27 mouse cellular contexts compared by ENCODE assay signal in genomic region chr11:119816798-119817361, GRCm38 (mm10).
DNase-seq lines count a peak whose midpoint lies in the region; ATAC-seq and TF ChIP-seq lines count a peak whose summit lies in the region.
"Had no signal": no experiment of that assay in that cellular context is flagged by ENCODE, and none has a peak within 500 bp of the region (broad histone marks: within the 10 kb centered on the region; RNA-seq: fewer than 3 reads in every experiment).

No protein-coding gene starts in this region.

- 38% methylated on average over 14 of the region's 14 CpGs for WGBS in heart, embryonic 11.5 days (ENCODE audit: insufficient replicate concordance)
- 73% methylated on average over 14 of the region's 14 CpGs for WGBS in lung, postnatal 0 days

- H3K9ac ChIP-seq in heart, embryonic 11.5 days (ENCODE audit: low read depth, low read length), result no peak overlapping the region
- no peak overlapping the region for H3K9ac ChIP-seq in lung, postnatal 0 days (replicated peaks; ENCODE audit: low read depth)
- H3K9ac ChIP-seq: embryonic facial prominence, embryonic 12.5 days; intestine, embryonic 15.5 days; limb, embryonic 12.5 days; liver, embryonic 12.5 days; neural tube, embryonic 15.5 days had no signal

- TF ChIP-seq POLR2A in myocyte (IDR thresholded peaks at IDR 0.05; ENCODE audit: insufficient read length, low read depth), result peak; percentile 16

- 0 out of 2 replicates have a peak overlapping the region, but pooled peaks have one; percentile 17 for H3K27ac ChIP-seq in heart, embryonic 11.5 days (ENCODE audit: low read depth, low read length)
- H3K27ac ChIP-seq in lung, postnatal 0 days (ENCODE audit: low read length), result peak overlapping the region; percentile 38; the same call in 1 of the 2 replicates
- H3K27ac ChIP-seq: embryonic facial prominence, embryonic 12.5 days; heart, adult 2 months; hindbrain, embryonic 10.5 days; intestine, embryonic 15.5 days; limb, embryonic 12.5 days; neural tube, embryonic 15.5 days; stomach, postnatal 0 days had no signal

- DNase-seq in heart, postnatal 4 days, result no peak
- no peak for DNase-seq in lung, postnatal 0 days (ENCODE audit: low spot score)
- no peak for DNase-seq in lung, postnatal 36 days
- DNase-seq in Muller cell, postnatal 12 days (ENCODE audit: inconsistent ontology term), result peak; percentile 48
- DNase-seq: adrenal gland, postnatal 25 days; cerebellum, adult 9-11 months; gastrocnemius, postnatal 25 days; heart, adult 2 months; kidney, postnatal 25 days; lung, postnatal 14 days; right cerebral cortex, postnatal 14 days; thymus, adult 2 months; thymus, postnatal 4 days had no signal

- H3ac ChIP-seq in myocyte (ENCODE audit: control insufficient read depth, insufficient read length), result no peak overlapping the region

- peaks cover 22% of the 10 kb centered on the region for H3K4me1 ChIP-seq in heart, embryonic 11.5 days (ENCODE audit: control insufficient read depth, insufficient read depth, low read length)
- H3K4me1 ChIP-seq in lung, postnatal 0 days (ENCODE audit: insufficient read depth, low read depth, low read length), result no peaks in the 10 kb centered on the region
- H3K4me1 ChIP-seq: embryonic facial prominence, embryonic 12.5 days; intestine, embryonic 15.5 days had no signal

- H3K9me3 ChIP-seq in heart, embryonic 11.5 days (replicated peaks; ENCODE audit: control insufficient read depth, low read length), result no peaks in the 10 kb centered on the region
- H3K9me3 ChIP-seq in lung, postnatal 0 days (ENCODE audit: low read length), result no peaks in the 10 kb centered on the region
- H3K9me3 ChIP-seq: embryonic facial prominence, embryonic 12.5 days; hindbrain, embryonic 10.5 days; intestine, embryonic 15.5 days; limb, embryonic 12.5 days; liver, embryonic 12.5 days; neural tube, embryonic 15.5 days had no signal

- H3K36me3 ChIP-seq in heart, embryonic 11.5 days (ENCODE audit: control insufficient read depth, insufficient read depth, low read length), result no peaks in the 10 kb centered on the region; the same call in 1 of the 2 replicates
- H3K36me3 ChIP-seq in lung, postnatal 0 days (ENCODE audit: insufficient read depth, low read length), result peaks cover 22% of the 10 kb centered on the region
- H3K36me3 ChIP-seq in myocyte (ENCODE audit: control insufficient read depth, insufficient read depth), result peaks cover 14% of the 10 kb centered on the region

- no peak for TF ChIP-seq EP300 in lung, postnatal 0 days (IDR thresholded peaks at IDR 0.05)

- no peaks in the 10 kb centered on the region for H3K79me2 ChIP-seq in myocyte (ENCODE audit: control insufficient read depth, insufficient read depth)

- H3K4me2 ChIP-seq in heart, embryonic 11.5 days, result no peak overlapping the region
- H3K4me2 ChIP-seq in lung, postnatal 0 days (replicated peaks; ENCODE audit: low read depth, low read length), result no peak overlapping the region
- peak overlapping the region; percentile 59 for H3K4me2 ChIP-seq in myocyte (ENCODE audit: low read depth)
- H3K4me2 ChIP-seq: embryonic facial prominence, embryonic 12.5 days; intestine, embryonic 15.5 days; limb, embryonic 12.5 days; liver, embryonic 12.5 days; neural tube, embryonic 15.5 days had no signal

- ATAC-seq in heart, embryonic 11.5 days (replicated peaks; ENCODE audit: insufficient number of reproducible peaks, low FRiP score, low TSS enrichment), result peak; percentile 55; the same call in 1 of the 2 replicates
- ATAC-seq in lung, postnatal 0 days, result no peak
- no peak for ATAC-seq in megakaryocyte-erythroid progenitor cell, adult 5-6 weeks (replicated peaks; ENCODE audit: low FRiP score, low TSS enrichment, poor library complexity, severe bottlenecking)
- ATAC-seq: hindbrain, embryonic 16.5 days; intestine, embryonic 15.5 days; midbrain, embryonic 16.5 days had no signal

- no peaks in the 10 kb centered on the region for H3K27me3 ChIP-seq in heart, embryonic 11.5 days (ENCODE audit: control insufficient read depth, insufficient read depth, low read length)
- no peaks in the 10 kb centered on the region for H3K27me3 ChIP-seq in lung, postnatal 0 days (replicated peaks; ENCODE audit: insufficient read depth, low read length)
- H3K27me3 ChIP-seq in myocyte (ENCODE audit: control insufficient read depth, insufficient read depth, insufficient read length), result no peaks in the 10 kb centered on the region
- H3K27me3 ChIP-seq: embryonic facial prominence, embryonic 12.5 days; intestine, embryonic 15.5 days; limb, embryonic 12.5 days; liver, embryonic 12.5 days; neural tube, embryonic 15.5 days had no signal

- H3K4me3 ChIP-seq in heart, embryonic 11.5 days (ENCODE audit: low read depth, low read length), result no peak overlapping the region
- H3K4me3 ChIP-seq in lung, postnatal 0 days (ENCODE audit: low read depth, low read length), result no peak overlapping the region
- H3K4me3 ChIP-seq in myocyte, result no peak overlapping the region
- H3K4me3 ChIP-seq: embryonic facial prominence, embryonic 12.5 days; erythroblast, embryonic 14.5 days; heart, adult 2 months; hindbrain, embryonic 10.5 days; intestine, embryonic 15.5 days; limb, embryonic 12.5 days; liver, embryonic 12.5 days; megakaryocyte, embryonic 14.5 days; neural tube, embryonic 15.5 days had no signal

- TF ChIP-seq CTCF in lung, postnatal 0 days (IDR thresholded peaks at IDR 0.05), result no peak

TF ChIP-seq in myocyte, 11 proteins besides CTCF, POLR2A, EP300 and RAD21:
- peak; percentile 96 for TF ChIP-seq TCF12 (IDR thresholded peaks at IDR 0.05; ENCODE audit: insufficient read depth, poor library complexity, severe bottlenecking)
- TF ChIP-seq TCF3 (IDR thresholded peaks at IDR 0.05; ENCODE audit: insufficient read length, low read depth), result peak; percentile 91
- TF ChIP-seq SRF (IDR thresholded peaks at IDR 0.05; ENCODE audit: control insufficient read depth, insufficient read length, low read depth), result no peak
- TF ChIP-seq MYOD1 (IDR thresholded peaks at IDR 0.05; ENCODE audit: control insufficient read depth in 1 of 3, insufficient read length in 2 of 3, low read depth in 2 of 3), result peak; percentile 54 to 97 (median 91)
- no peak for TF ChIP-seq USF1 (IDR thresholded peaks at IDR 0.05; ENCODE audit: low read depth)
- no peak for TF ChIP-seq CEBPB (IDR thresholded peaks at IDR 0.05; ENCODE audit: insufficient read depth, poor library complexity, severe bottlenecking)
- no peak for TF ChIP-seq REST (IDR thresholded peaks at IDR 0.05; ENCODE audit: insufficient read depth, insufficient read length)
- TF ChIP-seq MAX (IDR thresholded peaks at IDR 0.05; ENCODE audit: low read depth), result no peak
- TF ChIP-seq MYOG (IDR thresholded peaks at IDR 0.05; ENCODE audit: control insufficient read depth in 1 of 3, insufficient read depth in 1 of 3, insufficient read length in 2 of 3, low read depth in 2 of 3), result peak; percentile 77 to 100 (median 96)
- TF ChIP-seq E2F4 (IDR thresholded peaks at IDR 0.05; ENCODE audit: insufficient read depth), result no peak
- TF ChIP-seq POLR2AphosphoS2 (IDR thresholded peaks at IDR 0.05; ENCODE audit: insufficient read length, low read depth), result no peak
